Mouse (Mus musculus) heart, embryonic 11.5 days (tissue): ENCODE measurements around the gene Slc2a4. TPM values are rescaled to one million over a fixed set of nuclear protein-coding genes. Genes with fewer than 3 reads are reported as not detected.
A peak's percentile ranks its signal among the peaks of the same experiment; 100 is the strongest.

ENCODE experiments used
- ATAC-seq: fragments of 200-750 bp; cut with Nextera tagmentation; replicated peaks from 2 replicates; pipeline ENCODE4 v1.8.0; 2017; ENCODE audit warnings: moderate library complexity; ENCODE audit not compliant: insufficient number of reproducible peaks, low FRiP score, low TSS enrichment
- H3K27ac ChIP-seq: fragments of 300-500 bp; sonication (generic); 2 replicates; pipeline ENCODE4 v1.5.1; 2014; ENCODE audit warnings: mild to moderate bottlenecking, low read depth, low read length
- H3K27me3 ChIP-seq: fragments of 300-500 bp; sonication (generic); 2 replicates; pipeline ENCODE4 v1.6.1; 2014; ENCODE audit warnings: mild to moderate bottlenecking, low read length, mixed read lengths; ENCODE audit not compliant: control insufficient read depth, insufficient read depth
- H3K36me3 ChIP-seq: fragments of 300-500 bp; sonication (generic); 2 replicates; pipeline ENCODE4 v1.6.1; 2014; ENCODE audit warnings: mild to moderate bottlenecking, low read length, moderate library complexity, mixed read lengths; ENCODE audit not compliant: control insufficient read depth, insufficient read depth
- H3K4me1 ChIP-seq: fragments of 300-500 bp; sonication (generic); 2 replicates; pipeline ENCODE4 v1.6.1; 2014; ENCODE audit warnings: low read length; ENCODE audit not compliant: control insufficient read depth, insufficient read depth
- H3K4me2 ChIP-seq: fragments of 300-500 bp; sonication (generic); 2 replicates; pipeline ENCODE4 v1.6.1; 2014; ENCODE audit warnings: mild to moderate bottlenecking, moderate library complexity
- H3K4me3 ChIP-seq: fragments of 300-500 bp; sonication (generic); 2 replicates; pipeline ENCODE4 v1.5.1; 2014; ENCODE audit warnings: low read depth, low read length
- H3K9ac ChIP-seq: fragments of 300-500 bp; sonication (generic); 2 replicates; pipeline ENCODE4 v1.6.1; 2014; ENCODE audit warnings: mild to moderate bottlenecking, low read depth, low read length, moderate library complexity
- H3K9me3 ChIP-seq: fragments of 300-500 bp; sonication (generic); replicated peaks from 2 replicates; pipeline ENCODE4 v1.6.1; 2016; ENCODE audit warnings: low read length; ENCODE audit not compliant: control insufficient read depth
- WGBS: fragments of 180-500 bp; shearing (Covaris S2); extraction: QIAGEN DNeasy Blood & Tissue Kit; methylation state at CpG from one replicate; pipeline ENCODE4 v1.1.7; 2014; ENCODE audit not compliant: insufficient replicate concordance; 5-methylcytosine and 5-hydroxymethylcytosine counted together
- polyA plus RNA-seq: library from polyadenylated mRNA; unstranded; fragments of >200 nt; fragmentation: Nextera tagmentation; extraction: Ambion mirVana; gene quantifications from 2 replicates; pipeline ENCODE4 v1.2.1, GENCODE M21; 2014

Slc2a4 gene
- 22.0 and 22.8 TPM in 2 replicates for polyA plus RNA-seq

DNA sequence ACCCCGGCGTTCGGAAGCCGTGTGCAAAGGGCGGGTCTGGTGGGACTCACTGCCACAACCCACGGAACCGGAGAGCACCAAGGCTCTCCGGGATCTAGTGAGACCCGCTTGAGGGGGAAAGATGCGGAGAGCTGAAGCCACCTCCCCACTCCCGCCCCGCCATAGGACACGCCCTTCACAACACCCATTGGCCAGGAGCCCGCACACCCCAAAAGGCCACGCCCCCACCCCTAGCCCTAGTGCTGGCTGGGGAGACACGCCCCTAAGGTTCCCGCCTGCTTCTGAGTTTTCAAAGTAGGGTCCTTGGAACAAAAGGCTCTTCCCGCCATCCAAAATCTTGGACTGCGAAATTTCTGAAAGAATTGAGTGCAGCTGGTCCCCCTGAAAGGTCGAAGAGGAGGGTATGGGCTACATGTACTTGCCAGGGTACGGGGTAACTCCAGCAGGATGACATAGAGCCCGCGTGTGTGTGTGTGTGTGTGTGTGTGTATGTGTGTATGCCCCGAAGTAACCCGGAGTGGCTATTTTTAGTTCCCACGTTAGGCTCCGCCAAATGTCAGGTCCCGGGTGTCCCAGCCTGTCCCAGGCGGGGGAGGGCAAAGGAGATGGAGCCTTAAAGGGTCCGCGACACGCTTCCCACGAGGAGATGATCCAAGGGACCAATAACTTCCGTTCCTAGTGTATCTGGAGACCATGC is at the start of gene Slc2a4:
Slc2a4 (minus strand) TSS at position 123 of the 697 bp plus-strand sequence.
- peaks cover 3% of the 10 kb centered on the region; the same call in 1 of the 2 replicates for H3K27me3 ChIP-seq
- H3K9me3 ChIP-seq = no peaks in the 10 kb centered on the region
- peak within 1 kb of the TSS; percentile 64 for H3K4me3 ChIP-seq
- peak within 1 kb of the TSS; percentile 93 for H3K27ac ChIP-seq
- peaks cover 9% of the 10 kb centered on the region for H3K36me3 ChIP-seq
- peak; percentile 90 for ATAC-seq
- peaks cover 13% of the 10 kb centered on the region; the same call in 1 of the 2 replicates for H3K4me1 ChIP-seq
- peak within 1 kb of the TSS; percentile 92 for H3K4me2 ChIP-seq
- 1% methylated on average over 34 of the region's 34 CpGs for WGBS
- H3K9ac ChIP-seq = peak within 1 kb of the TSS; percentile 74

GRCm38 (mm10) chr11:69997070-69997509 is 49.1 kb upstream of the Slc2a4 start:
- Histone ChIP-seq H3K4me1 (peaks cover 23% of the 10 kb centered on the region), H3K9me3 (no peaks in the 10 kb centered on the region), H3K27ac (peak overlapping the region; percentile 99), H3K9ac (peak overlapping the region; percentile 97), H3K36me3 (peaks cover 24% of the 10 kb centered on the region), H3K4me3 (peak overlapping the region; percentile 88), H3K4me2 (peak overlapping the region; percentile 59), H3K27me3 (no peaks in the 10 kb centered on the region)
- peak; percentile 74 for ATAC-seq
- under 1% methylated on average over 36 of the region's 44 CpGs for WGBS

DNA sequence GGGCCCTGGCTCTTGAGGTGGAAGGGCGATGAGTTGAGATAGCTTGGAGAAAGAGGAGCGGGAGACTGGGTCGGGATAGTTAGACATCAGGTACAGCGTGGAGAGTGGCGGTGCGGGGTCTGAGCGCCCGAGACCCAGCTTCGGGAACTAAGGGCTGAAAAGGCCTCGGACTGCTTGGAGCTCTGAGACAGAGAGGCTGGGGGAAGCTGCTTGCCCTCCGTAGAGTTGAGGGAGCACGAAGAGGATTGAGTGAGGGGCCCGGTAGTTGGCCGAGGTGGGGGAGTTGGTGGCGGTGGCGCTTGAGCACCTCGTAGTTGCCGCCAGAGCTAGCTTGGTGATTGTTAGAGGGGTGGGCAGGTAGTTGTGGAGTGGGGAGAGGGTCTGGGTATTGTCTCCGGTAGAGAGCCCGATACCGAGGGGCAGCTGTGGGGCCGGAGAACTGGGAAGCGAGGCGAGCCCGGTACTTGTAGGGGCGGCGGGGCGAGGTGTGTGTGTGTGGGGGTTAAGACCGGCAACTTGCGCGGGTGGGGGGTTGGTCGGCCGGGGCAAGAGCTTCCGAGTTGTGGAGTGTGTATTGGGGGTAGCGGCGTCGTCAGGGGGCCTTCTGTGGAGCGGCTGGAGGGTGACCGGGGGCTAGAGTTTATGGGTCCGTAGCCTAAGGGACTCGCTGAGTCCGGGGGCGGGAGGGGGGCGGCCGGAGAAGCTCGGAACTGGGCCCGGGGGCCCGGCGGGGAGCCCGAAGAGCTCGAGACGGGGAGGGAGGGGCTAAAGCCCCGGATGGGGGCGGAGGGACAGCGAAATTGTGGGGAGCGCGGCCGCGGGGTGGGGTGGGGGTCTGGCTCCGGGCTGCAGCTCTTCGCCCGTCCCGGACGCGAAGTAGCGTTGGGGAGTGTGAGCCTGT is 48.4 kb upstream of the Slc2a4 start:
- Histone ChIP-seq H3K36me3 (peaks cover 24% of the 10 kb centered on the region), H3K9ac (peak overlapping the region; percentile 97), H3K4me3 (peak overlapping the region; percentile 88), H3K4me2 (peak overlapping the region; percentile 59), H3K9me3 (no peaks in the 10 kb centered on the region), H3K27me3 (no peaks in the 10 kb centered on the region), H3K4me1 (peaks cover 18% of the 10 kb centered on the region), H3K27ac (peak overlapping the region; percentile 99)
- WGBS = 1% methylated on average over 59 of the region's 66 CpGs
- ATAC-seq = peak; percentile 6; the same call in 1 of the 2 replicates

- Histone ChIP-seq H3K27me3 (no peaks in the 10 kb centered on the region), H3K9me3 (no peaks in the 10 kb centered on the region), H3K9ac (peak within 1 kb of the TSS; percentile 97), H3K36me3 (peaks cover 24% of the 10 kb centered on the region), H3K4me2 (peak within 1 kb of the TSS; percentile 59), H3K4me3 (peak within 1 kb of the TSS; percentile 88), H3K4me1 (peaks cover 16% of the 10 kb centered on the region), H3K27ac (peak within 1 kb of the TSS; percentile 99)
- under 1% methylated on average over 36 of the region's 36 CpGs for WGBS
- ATAC-seq = peak; percentile 76
Measured at GRCm38 (mm10) chr11:69995391-69995960, 47.5 kb upstream of the Slc2a4 start, which contains the start of gene Phf23. Gene Phf23, plus strand, starts transcription at chr11:69995777.

DNA sequence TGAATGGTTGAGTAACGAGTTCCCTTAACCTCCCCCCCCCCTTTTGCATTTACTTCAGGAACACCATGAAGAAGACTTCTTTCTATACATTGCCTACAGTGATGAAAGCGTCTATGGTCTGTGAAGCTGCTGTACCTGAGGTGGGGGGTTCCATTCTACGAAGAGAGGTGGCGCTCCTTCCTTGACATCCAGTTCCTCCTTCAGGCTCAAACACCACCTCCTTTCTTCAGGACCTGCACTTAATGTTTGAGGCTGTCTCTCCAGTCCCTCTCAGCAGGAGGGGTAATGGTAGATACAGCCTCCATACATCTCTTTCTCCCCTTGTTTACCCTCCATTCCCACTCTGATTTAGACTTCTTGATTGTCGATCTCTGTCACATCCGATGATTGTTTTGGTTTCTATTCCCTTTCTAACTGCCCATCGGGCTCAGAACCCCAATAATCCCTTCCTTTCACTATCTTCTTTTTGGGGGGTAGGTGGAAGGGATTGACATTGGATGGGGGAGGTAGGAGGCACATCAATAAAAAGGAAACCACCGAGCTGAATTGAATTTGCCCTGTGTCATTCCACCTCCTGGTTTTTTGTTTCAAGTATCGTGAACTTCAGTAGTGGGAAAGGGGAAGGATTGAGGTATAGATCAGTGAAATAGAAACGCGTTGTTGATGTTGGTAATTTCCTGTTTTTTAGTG is 46.6 kb upstream of the Slc2a4 start:
- H3K9me3 ChIP-seq = no peaks in the 10 kb centered on the region
- peaks cover 13% of the 10 kb centered on the region for H3K4me1 ChIP-seq
- no peak overlapping the region for H3K9ac ChIP-seq
- no peak overlapping the region for H3K4me3 ChIP-seq
- H3K27ac ChIP-seq = peak overlapping the region; percentile 57; the same call in 1 of the 2 replicates
- H3K36me3 ChIP-seq = peaks cover 22% of the 10 kb centered on the region
- peak overlapping the region; percentile 52 for H3K4me2 ChIP-seq
- no peaks in the 10 kb centered on the region for H3K27me3 ChIP-seq
- no peak for ATAC-seq
- 82% methylated on average over 11 of the region's 11 CpGs for WGBS

DNA sequence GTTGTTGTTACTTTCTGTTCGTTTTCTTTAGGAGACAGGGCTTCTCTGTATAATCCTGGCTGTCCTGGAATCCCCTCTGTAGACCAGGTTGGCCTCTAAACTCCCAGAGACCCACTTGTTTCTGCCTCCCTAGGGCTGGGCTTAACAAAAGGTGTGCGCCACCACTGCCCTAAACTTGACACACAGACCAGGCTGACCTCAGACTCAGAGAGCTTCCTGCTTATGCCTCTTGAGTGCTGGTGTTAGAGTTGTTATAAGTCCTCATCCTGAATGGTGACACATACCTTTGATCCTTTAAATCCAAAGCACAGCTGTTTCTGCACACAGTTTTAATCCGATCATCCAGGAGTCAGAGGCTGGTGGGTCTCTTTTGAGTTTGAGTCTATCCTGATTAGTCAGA is 44.9 kb upstream of the Slc2a4 start:
- no peaks in the 10 kb centered on the region for H3K9me3 ChIP-seq
- H3K27me3 ChIP-seq = no peaks in the 10 kb centered on the region
- no peak for ATAC-seq
- H3K36me3 ChIP-seq = peaks cover 18% of the 10 kb centered on the region
- WGBS = 86% methylated on average over 3 of the region's 3 CpGs
- peaks cover 13% of the 10 kb centered on the region for H3K4me1 ChIP-seq
- peak overlapping the region; percentile 87 for H3K4me3 ChIP-seq
- H3K4me2 ChIP-seq = peak overlapping the region; percentile 84
- H3K9ac ChIP-seq = peak overlapping the region; percentile 92; the same call in 1 of the 2 replicates
- no peak overlapping the region for H3K27ac ChIP-seq

- Histone ChIP-seq H3K4me3 (peak overlapping the region; percentile 87), H3K27me3 (no peaks in the 10 kb centered on the region), H3K27ac (no peak overlapping the region), H3K9ac (peak overlapping the region; percentile 92), H3K4me1 (peaks cover 9% of the 10 kb centered on the region), H3K4me2 (peak overlapping the region; percentile 84), H3K9me3 (no peaks in the 10 kb centered on the region), H3K36me3 (peaks cover 16% of the 10 kb centered on the region)
- no peak for ATAC-seq
- 87% methylated on average over 10 of the region's 10 CpGs for WGBS
Measured at GRCm38 (mm10) chr11:69992396-69992795, 44.4 kb upstream of the Slc2a4 start.
